15 mouse cellular contexts compared by ENCODE assay signal in the genomic region with DNA sequence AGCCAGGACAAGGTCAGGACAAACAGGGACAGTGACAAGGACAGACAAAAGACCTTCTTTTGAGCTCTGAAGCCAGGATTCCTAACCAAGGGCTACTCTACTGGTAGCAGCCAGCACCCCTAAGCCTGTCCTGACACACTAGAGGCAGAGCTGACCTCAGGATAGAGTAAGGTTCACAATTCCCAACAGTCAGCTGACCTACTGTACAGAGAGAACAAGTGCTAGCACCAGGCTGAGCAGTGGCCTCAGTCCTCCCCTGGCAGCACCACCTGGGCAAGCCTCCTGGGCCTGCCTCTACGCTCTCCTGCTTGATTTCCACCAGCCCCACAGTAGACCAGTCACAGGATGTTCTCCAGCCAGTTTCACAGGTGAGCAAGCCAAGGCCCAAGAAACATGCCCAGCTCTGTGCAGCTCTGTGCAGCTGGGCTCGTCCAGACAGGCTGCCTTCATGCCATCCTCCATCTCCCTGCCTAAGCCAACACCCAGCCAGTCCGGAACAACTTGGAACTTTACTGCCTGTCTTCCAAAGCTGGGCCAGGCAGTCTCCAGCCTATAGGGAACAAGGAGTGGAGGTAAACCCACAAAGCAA. TPM values are rescaled to one million over a fixed set of nuclear protein-coding genes. Genes with fewer than 3 reads are reported as not detected.
DNase-seq lines count a peak whose midpoint lies in the region; ATAC-seq and TF ChIP-seq lines count a peak whose summit lies in the region.
"Had no signal": no experiment of that assay in that cellular context is flagged by ENCODE, and none has a peak within 500 bp of the region (broad histone marks: within the 10 kb centered on the region; RNA-seq: fewer than 3 reads in every experiment).

No protein-coding gene starts in this region.

- no peak for TF ChIP-seq POLR2A in myocyte (IDR thresholded peaks at IDR 0.05; ENCODE audit: insufficient read length, low read depth)

- H3K27ac ChIP-seq in intestine, embryonic 16.5 days (ENCODE audit: low read length), result no peak overlapping the region
- H3K27ac ChIP-seq in intestine, embryonic 15.5 days, result no peak overlapping the region
- no peak overlapping the region for H3K27ac ChIP-seq in midbrain, embryonic 13.5 days
- no peak overlapping the region for H3K27ac ChIP-seq in midbrain, embryonic 10.5 days (replicated peaks)
- H3K27ac ChIP-seq: hindbrain, embryonic 10.5 days; limb, embryonic 13.5 days; midbrain, embryonic 15.5 days; neural tube, embryonic 13.5 days had no signal

- H3K79me2 ChIP-seq in myocyte (ENCODE audit: control insufficient read depth, insufficient read depth), result peaks cover 10% of the 10 kb centered on the region

- no peak for ATAC-seq in cerebellum, adult (ENCODE audit: insufficient number of reproducible peaks, low FRiP score, low TSS enrichment)
- ATAC-seq in intestine, embryonic 16.5 days, result peak; percentile 33; the same call in 1 of the 2 replicates
- no peak for ATAC-seq in intestine, embryonic 15.5 days
- no peak for ATAC-seq in midbrain, embryonic 13.5 days
- ATAC-seq: midbrain, embryonic 15.5 days had no signal

- no peak overlapping the region for H3K4me3 ChIP-seq in intestine, embryonic 16.5 days (ENCODE audit: low read length)
- no peak overlapping the region for H3K4me3 ChIP-seq in intestine, embryonic 15.5 days (replicated peaks)
- no peak overlapping the region for H3K4me3 ChIP-seq in midbrain, embryonic 13.5 days (replicated peaks)
- no peak overlapping the region for H3K4me3 ChIP-seq in midbrain, embryonic 10.5 days
- H3K4me3 ChIP-seq in myocyte, result no peak overlapping the region
- H3K4me3 ChIP-seq: hindbrain, embryonic 10.5 days; limb, embryonic 13.5 days; midbrain, embryonic 15.5 days; neural tube, embryonic 13.5 days had no signal

- H3K27me3 ChIP-seq in intestine, embryonic 16.5 days (replicated peaks; ENCODE audit: control insufficient read depth, insufficient read depth, low read length), result no peaks in the 10 kb centered on the region
- H3K27me3 ChIP-seq in intestine, embryonic 15.5 days (replicated peaks), result no peaks in the 10 kb centered on the region
- no peaks in the 10 kb centered on the region for H3K27me3 ChIP-seq in midbrain, embryonic 13.5 days
- no peaks in the 10 kb centered on the region for H3K27me3 ChIP-seq in midbrain, embryonic 10.5 days (ENCODE audit: low read depth, poor library complexity, severe bottlenecking)
- no peaks in the 10 kb centered on the region for H3K27me3 ChIP-seq in myocyte (ENCODE audit: control insufficient read depth, insufficient read depth, insufficient read length)
- H3K27me3 ChIP-seq: limb, embryonic 13.5 days; midbrain, embryonic 15.5 days; neural tube, embryonic 13.5 days had no signal

- no peaks in the 10 kb centered on the region for H3K9me3 ChIP-seq in intestine, embryonic 16.5 days (ENCODE audit: control insufficient read depth, low read length)
- no peaks in the 10 kb centered on the region for H3K9me3 ChIP-seq in intestine, embryonic 15.5 days
- no peaks in the 10 kb centered on the region for H3K9me3 ChIP-seq in midbrain, embryonic 13.5 days
- no peaks in the 10 kb centered on the region for H3K9me3 ChIP-seq in midbrain, embryonic 10.5 days (replicated peaks)
- H3K9me3 ChIP-seq: hindbrain, embryonic 10.5 days; limb, embryonic 13.5 days; midbrain, embryonic 15.5 days; neural tube, embryonic 13.5 days had no signal

- H3K36me3 ChIP-seq in intestine, embryonic 16.5 days (ENCODE audit: control insufficient read depth, insufficient read depth, low read length), result peaks cover 13% of the 10 kb centered on the region
- H3K36me3 ChIP-seq in intestine, embryonic 15.5 days, result peaks cover 36% of the 10 kb centered on the region; the same call in 1 of the 2 replicates
- H3K36me3 ChIP-seq in midbrain, embryonic 13.5 days, result peaks cover 86% of the 10 kb centered on the region
- peaks cover 99% of the 10 kb centered on the region for H3K36me3 ChIP-seq in midbrain, embryonic 10.5 days
- peaks cover 10% of the 10 kb centered on the region for H3K36me3 ChIP-seq in myocyte (ENCODE audit: control insufficient read depth, insufficient read depth)

- DNase-seq in cerebellum, adult 11-12 months, result peak; percentile 49
- DNase-seq in midbrain, embryonic 10.5 days (ENCODE audit: low spot score), result no peak
- DNase-seq in right cerebral cortex, postnatal 25 days, result no peak
- DNase-seq: adrenal gland, postnatal 36 days; heart, adult 18-20 months; lung, postnatal 36 days had no signal

- H3K9ac ChIP-seq in intestine, embryonic 16.5 days (ENCODE audit: low read depth, low read length), result no peak overlapping the region
- no peak overlapping the region for H3K9ac ChIP-seq in intestine, embryonic 15.5 days
- H3K9ac ChIP-seq in midbrain, embryonic 13.5 days (replicated peaks), result 0 out of 2 replicates have a peak overlapping the region, but pooled peaks have one; percentile 21
- H3K9ac ChIP-seq: limb, embryonic 13.5 days; midbrain, embryonic 15.5 days; neural tube, embryonic 13.5 days had no signal

- no peak overlapping the region for H3K4me2 ChIP-seq in intestine, embryonic 16.5 days (ENCODE audit: low read depth, low read length)
- H3K4me2 ChIP-seq in intestine, embryonic 15.5 days (replicated peaks), result no peak overlapping the region
- no peak overlapping the region for H3K4me2 ChIP-seq in midbrain, embryonic 13.5 days (replicated peaks)
- peak overlapping the region; percentile 44 for H3K4me2 ChIP-seq in myocyte (ENCODE audit: low read depth)
- H3K4me2 ChIP-seq: limb, embryonic 13.5 days; midbrain, embryonic 15.5 days; neural tube, embryonic 13.5 days had no signal

- H3K4me1 ChIP-seq in intestine, embryonic 16.5 days (ENCODE audit: control insufficient read depth, insufficient read depth, low read length), result peaks cover 4% of the 10 kb centered on the region; the same call in 1 of the 2 replicates
- peaks cover 4% of the 10 kb centered on the region; the same call in 1 of the 2 replicates for H3K4me1 ChIP-seq in intestine, embryonic 15.5 days (replicated peaks)
- H3K4me1 ChIP-seq in midbrain, embryonic 13.5 days (replicated peaks), result peaks cover 29% of the 10 kb centered on the region
- peaks cover 7% of the 10 kb centered on the region; the same call in 1 of the 2 replicates for H3K4me1 ChIP-seq in midbrain, embryonic 10.5 days

- H3ac ChIP-seq in myocyte (ENCODE audit: control insufficient read depth, insufficient read length), result no peak overlapping the region

- 82% methylated on average over 3 of the region's 3 CpGs for WGBS in intestine, embryonic 16.5 days
- 91% methylated on average over 3 of the region's 3 CpGs for WGBS in intestine, embryonic 15.5 days
- WGBS in midbrain, embryonic 13.5 days, result 88% methylated on average over 3 of the region's 3 CpGs
- 86% methylated on average over 3 of the region's 3 CpGs for WGBS in midbrain, embryonic 10.5 days

TF ChIP-seq in myocyte, 11 proteins besides CTCF, POLR2A, EP300 and RAD21 (continues in another document):
- TF ChIP-seq E2F4 (IDR thresholded peaks at IDR 0.05; ENCODE audit: insufficient read depth) (no peak), CEBPB (IDR thresholded peaks at IDR 0.05; ENCODE audit: insufficient read depth, poor library complexity, severe bottlenecking) (no peak), MYOG (IDR thresholded peaks at IDR 0.05; ENCODE audit: control insufficient read depth in 1 of 3, insufficient read depth in 1 of 3, insufficient read length in 2 of 3, low read depth in 2 of 3) (no peak), USF1 (IDR thresholded peaks at IDR 0.05; ENCODE audit: low read depth) (no peak), MYOD1 (IDR thresholded peaks at IDR 0.05; ENCODE audit: control insufficient read depth in 1 of 3, insufficient read length in 2 of 3, low read depth in 2 of 3) (no peak), POLR2AphosphoS2 (IDR thresholded peaks at IDR 0.05; ENCODE audit: insufficient read length, low read depth) (no peak), SRF (IDR thresholded peaks at IDR 0.05; ENCODE audit: control insufficient read depth, insufficient read length, low read depth) (no peak)

RNA-seq across cellular contexts. Expression of gene Ulk1, which starts 8.8 kb away (rescaled TPM):
- polyA plus RNA-seq in intestine, embryonic 16.5 days (2015; fragmentation: Nextera tagmentation; extraction: Ambion mirVana), result 7.0 and 8.4 TPM in 2 replicates
- polyA plus RNA-seq in intestine, embryonic 15.5 days (2015; fragmentation: Nextera tagmentation; extraction: Ambion mirVana), result 10.3 and 12.4 TPM in 2 replicates
- 33.0 and 36.2 TPM in 2 replicates for polyA plus RNA-seq in midbrain, embryonic 13.5 days (2015; fragmentation: Nextera tagmentation; extraction: Ambion mirVana)
- polyA plus RNA-seq in midbrain, embryonic 10.5 days (2016; fragmentation: Nextera tagmentation; extraction: Ambion mirVana), result 18.4 and 23.6 TPM in 2 replicates
- polyA plus RNA-seq in myocyte (2012; fragmentation: generic; extraction: Trizol), result 23.9 TPM

RNA-seq across cellular contexts. Expression of gene Pus1, which starts 20.7 kb away (rescaled TPM):
- 66.8 and 67.0 TPM in 2 replicates for polyA plus RNA-seq in intestine, embryonic 16.5 days (2015; fragmentation: Nextera tagmentation; extraction: Ambion mirVana)
- 64.1 and 69.3 TPM in 2 replicates for polyA plus RNA-seq in intestine, embryonic 15.5 days (2015; fragmentation: Nextera tagmentation; extraction: Ambion mirVana)
- polyA plus RNA-seq in midbrain, embryonic 13.5 days (2015; fragmentation: Nextera tagmentation; extraction: Ambion mirVana), result 23.2 and 23.3 TPM in 2 replicates
- polyA plus RNA-seq in midbrain, embryonic 10.5 days (2016; fragmentation: Nextera tagmentation; extraction: Ambion mirVana), result 35.6 and 41.3 TPM in 2 replicates
- polyA plus RNA-seq in myocyte (2012; fragmentation: generic; extraction: Trizol), result 37.1 TPM

RNA-seq across cellular contexts. Expression of gene Ep400, which starts 30.6 kb away (rescaled TPM):
- polyA plus RNA-seq in intestine, embryonic 16.5 days (2015; fragmentation: Nextera tagmentation; extraction: Ambion mirVana), result 30.8 and 37.2 TPM in 2 replicates
- 33.6 and 37.4 TPM in 2 replicates for polyA plus RNA-seq in intestine, embryonic 15.5 days (2015; fragmentation: Nextera tagmentation; extraction: Ambion mirVana)
- 55.7 and 58.7 TPM in 2 replicates for polyA plus RNA-seq in midbrain, embryonic 13.5 days (2015; fragmentation: Nextera tagmentation; extraction: Ambion mirVana)
- 57.5 and 65.6 TPM in 2 replicates for polyA plus RNA-seq in midbrain, embryonic 10.5 days (2016; fragmentation: Nextera tagmentation; extraction: Ambion mirVana)
- 22.0 TPM for polyA plus RNA-seq in myocyte (2012; fragmentation: generic; extraction: Trizol)

RNA-seq across cellular contexts. Expression of gene Hscb, which starts 38.4 kb away (rescaled TPM):
- 40.4 and 41.2 TPM in 2 replicates for polyA plus RNA-seq in intestine, embryonic 16.5 days (2015; fragmentation: Nextera tagmentation; extraction: Ambion mirVana)
- 36.7 and 36.9 TPM in 2 replicates for polyA plus RNA-seq in intestine, embryonic 15.5 days (2015; fragmentation: Nextera tagmentation; extraction: Ambion mirVana)
- polyA plus RNA-seq in midbrain, embryonic 13.5 days (2015; fragmentation: Nextera tagmentation; extraction: Ambion mirVana), result 10.8 and 11.1 TPM in 2 replicates
- polyA plus RNA-seq in midbrain, embryonic 10.5 days (2016; fragmentation: Nextera tagmentation; extraction: Ambion mirVana), result 26.9 and 28.1 TPM in 2 replicates
- polyA plus RNA-seq in myocyte (2012; fragmentation: generic; extraction: Trizol), result 24.2 TPM

RNA-seq across cellular contexts. Expression of gene Chek2, which starts 38.6 kb away (rescaled TPM):
- 38.7 and 39.4 TPM in 2 replicates for polyA plus RNA-seq in intestine, embryonic 16.5 days (2015; fragmentation: Nextera tagmentation; extraction: Ambion mirVana)
- 35.7 and 36.4 TPM in 2 replicates for polyA plus RNA-seq in intestine, embryonic 15.5 days (2015; fragmentation: Nextera tagmentation; extraction: Ambion mirVana)
- polyA plus RNA-seq in midbrain, embryonic 13.5 days (2015; fragmentation: Nextera tagmentation; extraction: Ambion mirVana), result 12.5 and 13.8 TPM in 2 replicates
- 39.5 and 44.3 TPM in 2 replicates for polyA plus RNA-seq in midbrain, embryonic 10.5 days (2016; fragmentation: Nextera tagmentation; extraction: Ambion mirVana)
- polyA plus RNA-seq in myocyte (2012; fragmentation: generic; extraction: Trizol), result 6.2 TPM
